Mouse (Mus musculus) hindbrain, postnatal 0 days (tissue): ENCODE measurements around the gene Pde4b. TPM values are rescaled to one million over a fixed set of nuclear protein-coding genes. Genes with fewer than 3 reads are reported as not detected.

Experiments
- ATAC-seq: fragments of 200-750 bp; cut with Nextera tagmentation; 2 replicates; pipeline ENCODE4 v1.8.0; 2017; ENCODE audit warnings: mild to moderate bottlenecking, moderate TSS enrichment, moderate library complexity
- DNase-seq: peaks from one replicate; pipeline ENCODE4 v3.0.0-alpha.2; 2015; ENCODE audit warnings: low spot score
- H3K27ac ChIP-seq: fragments of 300-500 bp; sonication (generic); 2 replicates; pipeline ENCODE4 v1.5.1; 2014; ENCODE audit warnings: mild to moderate bottlenecking
- H3K27me3 ChIP-seq: fragments of 300-500 bp; sonication (generic); 2 replicates; pipeline ENCODE4 v1.6.1; 2014; ENCODE audit warnings: low read length, mixed read lengths; ENCODE audit not compliant: insufficient read depth
- H3K36me3 ChIP-seq: fragments of 300-500 bp; sonication (generic); 2 replicates; pipeline ENCODE4 v1.6.1; 2014; ENCODE audit warnings: low read length, mixed read lengths; ENCODE audit not compliant: insufficient read depth
- H3K4me1 ChIP-seq: fragments of 300-500 bp; sonication (generic); 2 replicates; pipeline ENCODE4 v1.6.1; 2014; ENCODE audit warnings: antibody characterized with exemption, low read length, mixed read lengths; ENCODE audit not compliant: insufficient read depth
- H3K4me2 ChIP-seq: fragments of 300-500 bp; sonication (generic); 2 replicates; pipeline ENCODE4 v1.6.1; 2014; ENCODE audit warnings: low read depth, mild to moderate bottlenecking, low read length, moderate library complexity, mixed read lengths
- H3K4me3 ChIP-seq: fragments of 300-500 bp; sonication (generic); 2 replicates; pipeline ENCODE4 v1.5.1; 2014; ENCODE audit warnings: low read length
- H3K9ac ChIP-seq: fragments of 300-500 bp; sonication (generic); replicated peaks from 2 replicates; pipeline ENCODE4 v1.6.1; 2014; ENCODE audit warnings: mild to moderate bottlenecking, low read length, moderate library complexity, mixed read lengths
- H3K9me3 ChIP-seq: fragments of 300-500 bp; sonication (generic); 2 replicates; pipeline ENCODE4 v1.6.1; 2016; ENCODE audit warnings: low read length, mixed read lengths
- CTCF ChIP-seq: IDR thresholded peaks from 2 replicates; pipeline ENCODE4 v1.5.1; 2016; ENCODE audit warnings: antibody characterized with exemption, control low read depth, low read depth
- WGBS: fragments of 180-500 bp; shearing (Covaris S2); extraction: QIAGEN DNeasy Blood & Tissue Kit; methylation state at CpG from one replicate; pipeline ENCODE4 v1.1.7; 2014; 5-methylcytosine and 5-hydroxymethylcytosine counted together
- polyA plus RNA-seq: library from polyadenylated mRNA; unstranded; fragments of >200 nt; fragmentation: Nextera tagmentation; extraction: Ambion mirVana; gene quantifications from 2 replicates; pipeline ENCODE4 v1.2.1, GENCODE M21; 2015
- total RNA-seq: library from RNA; depleted of rRNA; stranded (reverse); fragments of >200 nt; gene quantifications from 2 replicates; pipeline ENCODE4 v1.2.3, GENCODE M21; 2014

Pde4b gene
- total and polyA plus RNA-seq, 2 experiments from 2014 or later, result 46.8 to 62.5 TPM

DNA sequence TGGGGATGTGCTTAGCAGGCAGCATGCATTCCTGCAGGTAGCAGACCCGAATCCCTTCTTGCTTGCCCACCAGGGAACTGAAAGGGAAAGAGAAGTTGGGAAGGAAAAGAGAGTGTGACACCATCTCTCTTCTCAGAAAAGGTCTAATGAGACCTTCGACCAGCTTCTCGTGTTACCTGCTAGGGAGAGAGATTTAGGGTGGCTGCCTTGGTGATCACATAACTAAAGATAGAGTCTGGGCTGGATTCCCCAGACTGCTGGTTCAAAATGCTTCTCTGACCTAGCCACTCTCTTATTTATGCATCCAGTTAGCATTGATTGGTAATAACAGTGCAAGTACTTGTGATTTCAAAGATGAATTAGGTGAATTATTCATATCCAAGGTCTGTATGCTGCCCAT is 448.5 kb downstream of the Pde4b start:
- Histone ChIP-seq H3K4me2 (no peak overlapping the region), H3K9ac (no peak overlapping the region), H3K36me3 (no peaks in the 10 kb centered on the region), H3K27me3 (no peaks in the 10 kb centered on the region), H3K27ac (no peak overlapping the region), H3K4me3 (no peak overlapping the region), H3K4me1 (no peaks in the 10 kb centered on the region), H3K9me3 (no peaks in the 10 kb centered on the region)
- DNase-seq (no peak), ATAC-seq (no peak)
- 78% methylated on average over 3 of the region's 3 CpGs for WGBS
- no peak for TF ChIP-seq CTCF

GRCm38 (mm10) chr4:102538266-102538665 is 450.9 kb downstream of the Pde4b start:
- Histone ChIP-seq H3K27me3 (no peaks in the 10 kb centered on the region), H3K4me3 (no peak overlapping the region), H3K4me1 (no peaks in the 10 kb centered on the region), H3K27ac (no peak overlapping the region), H3K9me3 (no peaks in the 10 kb centered on the region), H3K4me2 (no peak overlapping the region), H3K36me3 (no peaks in the 10 kb centered on the region), H3K9ac (no peak overlapping the region)
- no peak for ATAC-seq
- no peak for DNase-seq
- no peak for TF ChIP-seq CTCF
- 79% methylated on average over 1 of the region's 1 CpGs for WGBS

DNA sequence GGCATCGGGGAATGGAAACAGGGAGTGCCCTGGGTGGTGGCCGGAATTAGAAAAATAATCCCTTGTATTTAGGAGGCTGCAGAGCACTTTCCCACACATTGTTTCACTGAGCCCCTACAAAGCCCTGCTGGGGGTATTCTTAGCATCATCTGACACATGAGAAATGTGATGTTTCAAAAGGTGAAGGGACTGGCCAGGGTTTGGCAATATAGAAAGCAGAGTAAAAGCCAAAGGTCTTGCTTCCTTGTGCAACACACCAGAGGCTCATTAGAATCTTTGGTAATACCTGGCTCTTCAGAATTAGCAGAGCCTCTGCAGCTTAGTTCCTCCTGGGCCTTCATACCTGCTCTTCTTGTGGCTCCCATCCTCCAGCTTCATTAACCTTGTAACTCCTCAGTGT is 451.4 kb downstream of the Pde4b start:
- Histone ChIP-seq H3K27me3 (no peaks in the 10 kb centered on the region), H3K27ac (no peak overlapping the region), H3K9me3 (no peaks in the 10 kb centered on the region), H3K9ac (no peak overlapping the region), H3K4me3 (no peak overlapping the region), H3K36me3 (no peaks in the 10 kb centered on the region), H3K4me1 (no peaks in the 10 kb centered on the region), H3K4me2 (no peak overlapping the region)
- no peak for ATAC-seq
- WGBS, result 77% methylated on average over 2 of the region's 2 CpGs
- no peak for DNase-seq
- no peak for TF ChIP-seq CTCF

DNA sequence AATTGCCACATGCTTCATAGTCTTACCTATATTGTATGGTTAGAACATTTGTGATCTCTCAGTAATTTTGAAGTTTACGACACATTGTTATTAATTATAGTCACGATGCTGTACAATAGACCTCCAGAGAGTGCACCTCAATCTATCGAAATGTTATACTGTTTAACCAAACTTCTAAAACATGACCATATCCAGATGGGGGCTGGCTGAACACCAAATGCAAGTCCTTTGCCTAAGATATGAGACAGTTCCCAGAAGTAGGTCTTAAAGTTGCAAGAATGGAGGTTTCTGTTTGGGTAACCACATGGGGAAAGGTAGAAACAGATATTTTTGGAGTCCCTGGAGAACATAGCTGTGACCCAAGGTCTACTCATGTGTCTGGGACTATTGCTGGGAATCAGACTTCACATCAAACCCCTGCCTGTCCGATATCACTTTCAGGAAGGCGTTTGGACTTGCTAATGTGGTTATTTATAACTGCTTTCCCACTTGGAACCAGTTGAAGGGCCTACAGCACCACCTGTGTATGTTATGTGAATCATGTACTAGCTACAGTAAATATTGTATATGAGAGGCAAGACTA is 452.3 kb downstream of the Pde4b start:
- Histone ChIP-seq H3K4me3 (no peak overlapping the region), H3K9me3 (no peaks in the 10 kb centered on the region), H3K4me1 (no peaks in the 10 kb centered on the region), H3K27ac (no peak overlapping the region), H3K27me3 (no peaks in the 10 kb centered on the region), H3K36me3 (no peaks in the 10 kb centered on the region), H3K4me2 (no peak overlapping the region), H3K9ac (no peak overlapping the region)
- TF ChIP-seq CTCF, result no peak
- DNase-seq (no peak), ATAC-seq (no peak)
- 87% methylated on average over 5 of the region's 5 CpGs for WGBS

DNA sequence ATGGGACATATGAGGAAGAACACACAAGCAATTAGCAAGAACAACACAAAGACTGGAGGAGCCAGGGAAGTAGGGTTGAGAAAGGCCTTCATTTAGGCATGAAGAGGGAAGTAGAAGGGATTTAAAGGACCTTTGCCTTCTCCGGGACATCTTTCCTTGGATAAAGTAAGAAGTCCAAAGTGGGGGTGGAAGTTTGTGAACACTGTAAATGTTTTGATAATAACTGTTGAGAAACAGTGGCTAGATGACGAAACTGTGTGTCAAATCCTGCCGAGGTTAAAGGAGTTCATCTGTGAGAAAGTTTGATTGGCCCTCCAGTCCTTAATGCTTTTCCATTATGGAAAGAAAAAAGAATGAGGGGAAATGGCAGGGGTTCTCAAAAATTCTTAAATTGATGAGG is 455.6 kb downstream of the Pde4b start:
- 96% methylated on average over 3 of the region's 3 CpGs for WGBS
- DNase-seq (no peak), ATAC-seq (no peak)
- no peak for TF ChIP-seq CTCF
- H3K9me3 ChIP-seq, result no peaks in the 10 kb centered on the region
- H3K36me3 ChIP-seq, result no peaks in the 10 kb centered on the region
- no peak overlapping the region for H3K4me3 ChIP-seq
- no peak overlapping the region for H3K4me2 ChIP-seq
- H3K27me3 ChIP-seq, result no peaks in the 10 kb centered on the region
- no peaks in the 10 kb centered on the region for H3K4me1 ChIP-seq
- no peak overlapping the region for H3K9ac ChIP-seq
- H3K27ac ChIP-seq, result no peak overlapping the region

DNA sequence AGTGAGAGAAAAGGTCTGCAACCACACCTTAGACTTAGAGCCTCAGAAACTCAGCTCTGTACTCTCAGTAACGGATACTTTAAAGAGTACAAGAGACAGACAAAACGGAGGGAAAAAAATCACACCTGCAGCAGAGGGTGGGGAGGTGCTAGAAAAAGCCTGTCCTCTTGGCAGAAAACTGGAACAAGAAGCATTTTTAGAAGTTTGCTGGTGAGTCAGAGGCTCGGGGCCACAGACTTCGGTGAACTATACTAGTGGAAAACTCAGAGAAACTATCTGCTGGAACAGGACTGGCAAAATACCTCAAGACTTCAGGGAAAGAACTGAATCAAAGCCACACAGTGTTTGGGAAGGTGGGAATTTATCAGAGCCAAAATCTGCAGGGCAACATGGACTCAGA is 457.9 kb downstream of the Pde4b start:
- no peaks in the 10 kb centered on the region for H3K27me3 ChIP-seq
- H3K4me3 ChIP-seq, result no peak overlapping the region
- H3K4me2 ChIP-seq, result no peak overlapping the region
- no peak overlapping the region for H3K9ac ChIP-seq
- H3K36me3 ChIP-seq, result no peaks in the 10 kb centered on the region
- ATAC-seq (no peak), DNase-seq (no peak)
- 89% methylated on average over 4 of the region's 4 CpGs for WGBS
- no peak overlapping the region for H3K27ac ChIP-seq
- no peak for TF ChIP-seq CTCF
- no peaks in the 10 kb centered on the region for H3K4me1 ChIP-seq
- H3K9me3 ChIP-seq, result no peaks in the 10 kb centered on the region

GRCm38 (mm10) chr4:102555566-102555965 is 468.2 kb downstream of the Pde4b start:
- Histone ChIP-seq H3K9ac (no peak overlapping the region), H3K4me3 (no peak overlapping the region), H3K27ac (no peak overlapping the region), H3K4me1 (no peaks in the 10 kb centered on the region), H3K36me3 (no peaks in the 10 kb centered on the region), H3K4me2 (no peak overlapping the region), H3K27me3 (no peaks in the 10 kb centered on the region), H3K9me3 (no peaks in the 10 kb centered on the region)
- no peak for TF ChIP-seq CTCF
- DNase-seq (no peak), ATAC-seq (no peak)
- WGBS, result 74% methylated on average over 7 of the region's 7 CpGs
